Mouse (Mus musculus) bone marrow, adult 2 months (tissue): ENCODE data around the gene Fancd2.

Source experiments
- CTCF ChIP-seq: fragments of 200-500 bp; IDR thresholded peaks from 2 replicates; pipeline ENCODE4 v1.5.1; 2011; ENCODE audit warnings: low read length, control low read depth; ENCODE audit not compliant: control insufficient read depth, insufficient read depth
- POLR2A ChIP-seq: fragments of 200-500 bp; IDR thresholded peaks from 2 replicates; pipeline ENCODE4 v1.6.1; 2011; ENCODE audit warnings: low read depth, mild to moderate bottlenecking, control low read depth, low read length, borderline replicate concordance; ENCODE audit not compliant: control insufficient read depth

DNA sequence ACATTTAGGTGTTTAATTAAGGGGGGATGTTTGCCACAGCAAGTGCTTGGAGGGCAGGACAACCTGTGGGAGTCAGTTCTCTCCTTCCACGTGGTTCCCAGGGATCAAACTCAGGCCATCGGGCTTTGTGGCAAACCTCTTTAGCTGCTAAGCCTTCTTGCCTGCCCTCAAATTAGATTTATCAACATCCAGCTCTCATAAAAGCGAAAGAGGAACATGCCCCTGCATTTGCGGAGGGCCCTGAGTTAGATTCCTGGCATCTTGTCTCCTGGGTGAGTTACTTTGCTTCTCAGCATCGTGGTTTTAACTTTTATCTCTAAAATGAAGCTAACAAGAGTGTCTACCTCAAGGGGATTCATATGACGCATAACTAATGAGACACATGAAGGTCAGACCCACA lies 32.1 kb upstream of the Fancd2 start:
- TF ChIP-seq POLR2A (no peak), CTCF (no peak)
